Mouse (Mus musculus) liver, embryonic 12.5 days (tissue): ENCODE measurements around the gene Pak7. TPM values are rescaled to one million over a fixed set of nuclear protein-coding genes. Genes with fewer than 3 reads are reported as not detected.

Source experiments
- ATAC-seq: fragments of 200-750 bp; cut with Nextera tagmentation; 2 replicates; pipeline ENCODE4 v1.8.0; 2017; ENCODE audit warnings: moderate number of reproducible peaks, mild to moderate bottlenecking, moderate library complexity
- H3K27ac ChIP-seq: fragments of 300-500 bp; sonication (generic); 2 replicates; pipeline ENCODE4 v1.5.1; 2016; ENCODE audit warnings: mild to moderate bottlenecking
- H3K27me3 ChIP-seq: fragments of 300-500 bp; sonication (generic); replicated peaks from 2 replicates; pipeline ENCODE4 v1.6.1; 2016; ENCODE audit warnings: mild to moderate bottlenecking, moderate library complexity
- H3K36me3 ChIP-seq: fragments of 300-500 bp; sonication (generic); 2 replicates; pipeline ENCODE4 v1.6.1; 2016; ENCODE audit warnings: mild to moderate bottlenecking, moderate library complexity
- H3K4me1 ChIP-seq: fragments of 300-500 bp; sonication (generic); 2 replicates; pipeline ENCODE4 v1.6.1; 2016
- H3K4me2 ChIP-seq: fragments of 300-500 bp; sonication (generic); 2 replicates; pipeline ENCODE4 v1.6.1; 2016; ENCODE audit warnings: mild to moderate bottlenecking, moderate library complexity
- H3K4me3 ChIP-seq: fragments of 300-500 bp; sonication (generic); 2 replicates; pipeline ENCODE4 v1.5.1; 2016; ENCODE audit warnings: mild to moderate bottlenecking, moderate library complexity
- H3K9ac ChIP-seq: fragments of 300-500 bp; sonication (generic); 2 replicates; pipeline ENCODE4 v1.6.1; 2016; ENCODE audit warnings: mild to moderate bottlenecking, moderate library complexity
- H3K9me3 ChIP-seq: fragments of 300-500 bp; sonication (generic); replicated peaks from 2 replicates; pipeline ENCODE4 v1.6.1; 2016; ENCODE audit warnings: mild to moderate bottlenecking, moderate library complexity
- WGBS: fragments of 180-500 bp; shearing (Covaris S2); methylation state at CpG from one replicate; pipeline ENCODE4 v1.1.7; 2016; ENCODE audit not compliant: insufficient replicate concordance; 5-methylcytosine and 5-hydroxymethylcytosine counted together
- polyA plus RNA-seq: library from polyadenylated mRNA; unstranded; fragments of >200 nt; fragmentation: Nextera tagmentation; extraction: Ambion mirVana; gene quantifications from 2 replicates; pipeline ENCODE4 v1.2.1, GENCODE M21; 2016

Gene Pak7
- polyA plus RNA-seq, 1 experiment from 2014 or later, result 0.13 TPM

DNA sequence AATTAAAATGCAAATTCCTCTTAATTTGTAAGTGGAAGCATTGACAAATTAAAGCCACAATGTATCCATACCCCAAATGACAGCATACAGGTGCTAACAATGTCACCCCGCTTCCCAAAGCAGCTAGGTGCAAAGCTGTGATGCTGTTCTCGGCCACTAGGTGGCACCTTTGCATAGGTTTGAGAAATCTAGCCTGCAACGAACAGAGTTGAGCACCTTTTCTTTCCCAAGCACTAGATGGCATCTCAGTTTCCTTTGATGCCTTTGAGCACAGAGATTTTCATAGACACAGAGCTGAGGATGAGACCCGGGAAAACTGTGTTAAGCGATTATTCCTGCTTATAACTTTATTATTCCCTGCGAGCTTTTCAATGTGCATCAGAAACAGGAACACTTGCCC, 238.8 kb downstream of the Pak7 start:
- no peaks in the 10 kb centered on the region for H3K27me3 ChIP-seq
- no peaks in the 10 kb centered on the region for H3K9me3 ChIP-seq
- 12% methylated on average over 6 of the region's 6 CpGs for WGBS
- H3K27ac ChIP-seq, result no peak overlapping the region
- no peak for ATAC-seq
- H3K4me1 ChIP-seq, result no peaks in the 10 kb centered on the region
- no peak overlapping the region for H3K9ac ChIP-seq
- H3K36me3 ChIP-seq, result no peaks in the 10 kb centered on the region
- H3K4me2 ChIP-seq, result no peak overlapping the region
- no peak overlapping the region for H3K4me3 ChIP-seq

DNA sequence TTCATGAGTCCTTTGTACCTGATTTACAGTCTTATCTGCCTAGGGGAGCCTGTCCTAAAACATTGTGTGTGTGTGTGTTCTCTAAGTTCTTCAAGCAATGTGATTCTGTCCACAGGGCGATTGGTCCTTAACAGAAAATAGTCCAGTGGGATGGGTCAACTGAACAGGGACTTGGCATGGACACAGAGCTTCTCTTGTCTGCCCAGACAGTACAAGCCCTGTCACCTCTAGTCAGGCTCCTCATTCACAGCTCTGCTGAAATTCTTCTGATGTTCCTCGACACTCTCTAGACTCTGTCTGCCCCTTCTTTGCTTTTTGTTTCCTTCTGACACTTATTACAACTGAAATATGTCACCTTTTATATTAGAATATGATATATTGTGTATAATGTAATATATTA, 247.0 kb downstream of the Pak7 start:
- H3K4me2 ChIP-seq, result no peak overlapping the region
- H3K36me3 ChIP-seq, result no peaks in the 10 kb centered on the region
- no peaks in the 10 kb centered on the region for H3K9me3 ChIP-seq
- no peaks in the 10 kb centered on the region for H3K27me3 ChIP-seq
- no peaks in the 10 kb centered on the region for H3K4me1 ChIP-seq
- no peak overlapping the region for H3K27ac ChIP-seq
- H3K4me3 ChIP-seq, result no peak overlapping the region
- no peak for ATAC-seq
- 51% methylated on average over 2 of the region's 2 CpGs for WGBS
- H3K9ac ChIP-seq, result no peak overlapping the region

DNA sequence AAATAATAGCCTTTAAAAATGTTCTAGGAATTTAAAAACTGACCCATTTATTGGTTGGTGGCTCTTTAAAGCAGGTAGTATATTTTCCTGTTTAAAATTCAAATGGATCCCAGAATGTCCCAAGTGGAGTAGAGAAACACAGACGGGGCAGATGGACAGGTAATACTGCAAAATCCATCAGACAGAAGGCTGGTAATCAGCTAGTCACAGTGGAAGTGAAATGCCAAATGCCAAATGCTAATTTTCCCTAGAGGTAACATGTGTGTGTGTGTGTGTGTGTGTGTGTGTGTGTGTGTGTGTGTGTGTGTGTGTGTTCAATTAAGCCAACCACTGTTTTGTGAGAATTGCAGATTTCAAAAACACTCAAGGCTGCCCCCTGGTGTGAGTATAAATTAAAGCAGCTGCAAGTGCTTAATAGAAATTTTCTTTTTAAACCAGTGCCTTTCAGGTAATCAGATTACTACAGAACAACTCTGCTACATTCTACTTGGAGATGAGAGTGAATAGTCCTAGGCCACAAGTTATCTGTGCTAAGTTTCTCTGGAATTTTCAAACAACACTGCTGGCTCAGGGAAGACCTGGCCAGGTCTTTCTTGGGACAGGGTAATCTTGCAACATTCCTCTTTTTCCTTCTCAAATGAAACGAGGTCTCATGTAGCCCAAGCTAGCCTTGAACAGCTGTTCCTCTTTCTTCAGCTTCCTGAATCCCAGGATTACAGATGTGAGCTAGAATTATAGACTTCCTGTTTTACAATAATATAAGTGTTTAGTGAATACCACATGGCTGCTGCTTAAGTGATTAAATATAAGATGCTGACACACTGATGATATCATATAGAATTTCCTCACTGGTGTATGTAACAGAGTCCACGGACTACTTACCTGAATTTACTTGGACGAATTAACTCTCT, 248.4 kb downstream of the Pak7 start:
- 41% methylated on average over 4 of the region's 4 CpGs for WGBS
- no peak overlapping the region for H3K4me3 ChIP-seq
- no peaks in the 10 kb centered on the region for H3K27me3 ChIP-seq
- no peaks in the 10 kb centered on the region for H3K36me3 ChIP-seq
- H3K4me2 ChIP-seq, result no peak overlapping the region
- H3K9me3 ChIP-seq, result no peaks in the 10 kb centered on the region
- no peak overlapping the region for H3K27ac ChIP-seq
- H3K4me1 ChIP-seq, result no peaks in the 10 kb centered on the region
- ATAC-seq, result no peak
- H3K9ac ChIP-seq, result no peak overlapping the region

DNA sequence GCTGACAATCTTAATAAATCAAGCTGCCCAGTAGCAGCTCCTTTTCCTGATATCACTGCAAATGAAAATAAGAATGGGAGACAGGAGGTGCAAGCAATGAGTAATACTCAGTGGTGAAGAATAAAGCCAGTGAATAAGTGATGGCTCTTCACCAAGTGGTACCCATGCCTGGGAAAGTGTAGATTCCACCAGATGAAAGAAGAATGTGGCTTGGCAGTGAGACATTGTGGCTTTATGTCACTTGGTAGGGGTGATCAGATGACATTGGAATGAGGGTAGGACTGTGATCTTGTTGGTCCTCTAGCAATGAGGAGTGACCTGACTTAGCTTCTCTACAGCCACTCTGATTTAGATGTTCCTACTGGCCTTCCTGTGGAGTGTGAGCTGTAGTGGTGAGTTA, 249.3 kb downstream of the Pak7 start:
- Histone ChIP-seq H3K27me3 (no peaks in the 10 kb centered on the region), H3K9me3 (no peaks in the 10 kb centered on the region), H3K4me1 (no peaks in the 10 kb centered on the region), H3K4me2 (no peak overlapping the region), H3K27ac (no peak overlapping the region), H3K9ac (no peak overlapping the region), H3K36me3 (no peaks in the 10 kb centered on the region), H3K4me3 (no peak overlapping the region)
- ATAC-seq, result no peak

DNA sequence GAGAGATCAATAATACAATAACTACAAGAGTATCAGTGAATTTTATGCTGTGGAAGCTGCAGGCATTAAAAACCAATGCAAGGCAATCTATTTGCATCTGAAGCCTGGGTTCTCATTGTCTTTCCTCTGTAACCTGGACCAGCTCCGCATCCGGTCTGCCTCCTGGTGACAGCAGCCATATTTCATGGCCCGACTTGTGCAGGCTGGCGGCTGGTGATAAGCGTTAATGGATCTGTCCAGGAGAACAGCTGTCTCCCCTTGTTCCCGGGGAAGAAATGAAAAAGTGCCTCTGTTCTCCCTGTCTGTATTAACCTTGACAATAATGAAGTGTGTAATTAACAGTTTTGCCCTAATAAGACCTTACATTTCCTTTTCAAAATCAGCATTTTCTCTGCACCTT, 265.9 kb downstream of the Pak7 start:
- Histone ChIP-seq H3K4me1 (no peaks in the 10 kb centered on the region), H3K4me3 (no peak overlapping the region), H3K9me3 (no peaks in the 10 kb centered on the region), H3K27ac (no peak overlapping the region), H3K4me2 (no peak overlapping the region), H3K27me3 (no peaks in the 10 kb centered on the region), H3K36me3 (no peaks in the 10 kb centered on the region), H3K9ac (no peak overlapping the region)
- 38% methylated on average over 6 of the region's 6 CpGs for WGBS
- ATAC-seq, result no peak

DNA sequence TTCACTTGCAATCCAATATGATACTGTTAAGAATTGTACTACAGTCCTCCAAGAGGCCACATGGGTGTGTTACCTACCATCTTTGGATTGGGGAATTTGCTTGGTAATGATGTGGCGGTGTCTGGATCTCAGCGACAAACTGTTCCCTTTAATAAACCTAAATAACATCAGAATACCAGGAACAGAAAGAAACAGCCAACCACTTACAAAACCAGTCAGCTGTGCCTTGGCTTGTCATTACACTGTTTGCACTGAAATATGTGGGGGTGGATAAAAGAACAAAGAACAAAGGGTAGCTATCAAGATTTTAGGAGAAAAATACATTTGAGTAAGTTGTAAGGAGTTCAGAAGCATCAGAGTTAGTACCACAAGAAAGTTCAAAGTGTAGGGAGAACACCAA, 269.8 kb downstream of the Pak7 start:
- no peak overlapping the region for H3K27ac ChIP-seq
- H3K9me3 ChIP-seq, result no peaks in the 10 kb centered on the region
- H3K27me3 ChIP-seq, result no peaks in the 10 kb centered on the region
- H3K4me3 ChIP-seq, result no peak overlapping the region
- H3K4me2 ChIP-seq, result no peak overlapping the region
- WGBS, result 84% methylated on average over 2 of the region's 2 CpGs
- ATAC-seq, result no peak
- H3K4me1 ChIP-seq, result no peaks in the 10 kb centered on the region
- no peaks in the 10 kb centered on the region for H3K36me3 ChIP-seq
- no peak overlapping the region for H3K9ac ChIP-seq

DNA sequence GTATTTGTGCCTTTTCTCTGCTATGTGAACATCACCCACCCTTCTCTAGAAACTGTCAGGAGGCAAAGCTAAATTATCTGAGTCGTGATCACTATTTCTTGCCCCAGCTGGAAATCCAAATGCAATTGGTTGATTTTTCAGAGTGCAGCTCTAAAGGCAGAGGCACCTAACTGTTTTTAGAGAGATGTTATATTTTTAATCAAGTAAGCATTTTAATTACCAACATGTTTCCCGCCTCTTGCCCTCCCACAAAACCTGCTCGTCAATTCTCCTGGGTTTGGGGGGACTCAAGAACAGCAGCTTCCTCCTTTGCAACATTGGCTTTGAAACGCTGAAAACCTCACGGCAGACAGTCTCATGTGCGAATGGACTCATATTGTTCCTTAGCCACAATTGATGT, 274.4 kb downstream of the Pak7 start:
- Histone ChIP-seq H3K9ac (no peak overlapping the region), H3K4me3 (no peak overlapping the region), H3K4me1 (no peaks in the 10 kb centered on the region), H3K27ac (no peak overlapping the region), H3K4me2 (no peak overlapping the region), H3K36me3 (no peaks in the 10 kb centered on the region), H3K27me3 (no peaks in the 10 kb centered on the region), H3K9me3 (no peaks in the 10 kb centered on the region)
- no peak for ATAC-seq
- WGBS, result 70% methylated on average over 6 of the region's 6 CpGs

DNA sequence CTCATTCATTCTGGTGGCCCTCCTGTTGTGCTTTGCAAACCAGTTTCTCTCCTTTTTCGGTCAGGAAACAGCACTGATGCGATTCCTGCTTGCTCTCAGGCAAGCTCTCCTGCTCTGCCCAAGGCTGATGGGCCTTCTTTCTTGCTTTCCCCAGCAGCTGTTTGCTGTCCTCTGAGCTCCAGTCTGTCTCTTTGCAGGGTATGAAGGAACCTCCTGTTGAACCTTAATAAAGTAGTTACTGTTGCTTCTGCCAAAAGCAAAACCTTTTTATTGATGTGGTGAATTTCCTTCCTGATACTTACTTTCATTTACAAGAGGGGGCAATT, 278.8 kb downstream of the Pak7 start:
- H3K4me2 ChIP-seq, result no peak overlapping the region
- no peaks in the 10 kb centered on the region for H3K9me3 ChIP-seq
- 21% methylated on average over 2 of the region's 2 CpGs for WGBS
- H3K27me3 ChIP-seq, result no peaks in the 10 kb centered on the region
- no peaks in the 10 kb centered on the region for H3K36me3 ChIP-seq
- no peak for ATAC-seq
- no peak overlapping the region for H3K4me3 ChIP-seq
- H3K4me1 ChIP-seq, result no peaks in the 10 kb centered on the region
- H3K9ac ChIP-seq, result no peak overlapping the region
- H3K27ac ChIP-seq, result no peak overlapping the region

DNA sequence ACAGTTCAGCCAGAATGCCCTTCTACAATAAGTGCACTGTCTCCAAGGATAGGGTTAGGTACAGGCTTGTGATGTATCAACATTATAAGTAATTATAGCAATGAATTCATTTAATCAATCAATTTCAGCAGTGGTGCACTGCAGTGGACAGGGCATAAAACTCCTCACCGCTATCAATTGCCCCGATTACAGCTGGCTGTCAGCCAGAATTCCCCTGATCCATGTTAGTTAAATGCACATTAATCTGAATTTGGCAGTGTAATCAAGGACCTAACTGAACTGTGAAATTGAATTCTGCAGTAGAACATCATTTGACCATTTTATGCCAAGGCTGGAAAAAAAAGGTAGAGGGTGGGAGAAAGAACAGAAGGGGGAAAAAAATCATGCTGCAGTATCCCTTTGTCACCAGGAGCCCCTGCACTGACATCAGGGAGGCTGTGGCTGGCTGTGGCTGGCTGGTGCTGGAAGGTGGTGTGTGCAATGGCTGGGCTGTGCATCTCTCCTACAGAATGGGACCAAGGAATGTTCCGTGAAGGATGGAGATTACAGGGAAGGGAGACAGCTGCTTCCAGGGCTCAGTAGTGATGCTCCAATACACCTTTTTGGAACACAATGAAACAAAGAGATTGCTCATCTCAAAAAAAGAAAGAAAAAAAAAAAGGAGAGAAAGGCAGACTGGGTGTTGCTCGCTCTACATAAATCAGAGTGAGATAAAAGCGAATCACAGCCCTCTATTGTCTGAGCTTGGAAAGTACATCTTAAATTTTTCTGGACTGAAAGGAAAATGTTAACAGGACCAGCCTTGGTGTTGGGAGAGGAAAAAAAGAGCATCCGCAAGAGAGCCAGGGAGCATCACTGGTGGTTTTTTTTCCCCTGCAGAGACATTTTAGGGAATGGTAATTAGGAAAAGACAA, 279.4 kb downstream of the Pak7 start:
- H3K9me3 ChIP-seq, result no peaks in the 10 kb centered on the region
- no peaks in the 10 kb centered on the region for H3K4me1 ChIP-seq
- 45% methylated on average over 6 of the region's 6 CpGs for WGBS
- no peak overlapping the region for H3K27ac ChIP-seq
- ATAC-seq, result no peak
- no peak overlapping the region for H3K4me2 ChIP-seq
- H3K36me3 ChIP-seq, result no peaks in the 10 kb centered on the region
- no peak overlapping the region for H3K4me3 ChIP-seq
- H3K9ac ChIP-seq, result no peak overlapping the region
- H3K27me3 ChIP-seq, result no peaks in the 10 kb centered on the region

DNA sequence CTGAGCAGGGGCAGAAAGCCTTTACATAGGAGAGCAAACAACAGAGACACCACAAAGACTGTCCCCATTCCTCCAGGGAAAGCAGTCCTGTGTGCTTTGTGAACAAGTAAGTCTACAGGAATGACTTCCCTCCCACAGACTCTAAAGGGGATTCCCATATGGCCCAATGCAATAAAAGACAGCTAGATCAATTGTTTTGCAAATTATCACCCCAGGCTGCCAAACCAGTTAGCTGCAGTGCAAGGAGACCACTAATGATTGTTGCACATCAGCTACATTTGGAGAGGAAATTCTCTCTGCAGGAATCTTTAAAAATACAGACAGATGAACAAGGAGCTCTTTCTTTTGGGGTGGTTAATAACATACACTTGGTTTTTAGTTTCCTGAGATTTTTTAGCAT, 280.2 kb downstream of the Pak7 start:
- H3K4me2 ChIP-seq, result no peak overlapping the region
- ATAC-seq, result no peak
- no peak overlapping the region for H3K4me3 ChIP-seq
- H3K27me3 ChIP-seq, result no peaks in the 10 kb centered on the region
- H3K36me3 ChIP-seq, result no peaks in the 10 kb centered on the region
- no peaks in the 10 kb centered on the region for H3K4me1 ChIP-seq
- no peaks in the 10 kb centered on the region for H3K9me3 ChIP-seq
- no peak overlapping the region for H3K9ac ChIP-seq
- no peak overlapping the region for H3K27ac ChIP-seq

DNA sequence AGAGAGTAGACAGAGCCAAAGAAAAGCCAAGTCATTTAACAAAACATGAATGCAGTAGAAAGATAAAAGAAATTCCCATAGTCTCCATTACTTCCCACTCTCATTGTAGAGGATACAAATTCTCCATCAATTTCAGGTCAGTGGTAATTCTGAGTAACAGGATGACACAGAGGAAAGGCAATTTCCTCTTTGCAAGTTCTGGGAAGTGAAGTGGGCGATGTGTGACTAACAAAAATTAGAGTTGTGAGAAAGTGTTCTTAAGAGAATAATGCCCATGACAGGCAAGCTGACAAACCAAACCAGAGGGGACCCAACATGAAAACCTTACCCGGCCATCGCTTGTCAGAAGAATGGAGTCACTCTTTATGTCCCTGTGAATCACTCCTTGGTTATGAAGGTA, 290.6 kb downstream of the Pak7 start:
- Histone ChIP-seq H3K27me3 (no peaks in the 10 kb centered on the region), H3K27ac (no peak overlapping the region), H3K4me2 (no peak overlapping the region), H3K4me3 (no peak overlapping the region), H3K4me1 (no peaks in the 10 kb centered on the region), H3K9ac (no peak overlapping the region), H3K36me3 (no peaks in the 10 kb centered on the region), H3K9me3 (no peaks in the 10 kb centered on the region)
- ATAC-seq, result no peak
- 48% methylated on average over 3 of the region's 3 CpGs for WGBS

DNA sequence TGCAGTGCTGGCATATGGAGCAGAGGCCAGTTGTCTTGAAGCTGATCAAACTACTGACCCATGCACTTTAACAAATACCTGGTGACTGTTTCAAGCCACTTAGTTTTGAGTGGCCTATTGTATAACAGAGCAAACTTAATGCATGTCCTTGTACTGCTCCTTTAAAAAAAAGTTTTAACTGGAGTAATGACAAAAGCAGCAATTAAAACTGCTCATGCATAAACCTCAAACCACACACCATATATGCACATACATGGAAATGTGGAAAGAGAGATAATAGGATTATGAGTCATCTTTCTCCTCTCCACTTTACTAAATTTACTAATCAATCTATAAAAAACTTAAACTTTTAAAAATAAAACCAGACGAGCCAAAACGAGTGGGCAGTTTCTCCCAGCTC, 291.8 kb downstream of the Pak7 start:
- ATAC-seq, result no peak
- no peaks in the 10 kb centered on the region for H3K27me3 ChIP-seq
- WGBS, result 36% methylated on average over 2 of the region's 2 CpGs
- no peaks in the 10 kb centered on the region for H3K9me3 ChIP-seq
- no peak overlapping the region for H3K4me2 ChIP-seq
- H3K27ac ChIP-seq, result no peak overlapping the region
- H3K4me3 ChIP-seq, result no peak overlapping the region
- H3K9ac ChIP-seq, result no peak overlapping the region
- H3K4me1 ChIP-seq, result no peaks in the 10 kb centered on the region
- H3K36me3 ChIP-seq, result no peaks in the 10 kb centered on the region
